Mouse (Mus musculus) mesoderm, embryonic 11.5 days (tissue): ENCODE results near the gene Dync2li1.

Source experiments
- DNase-seq: peaks from one replicate; pipeline ENCODE4 v3.0.0-alpha.2; 2012; ENCODE audit warnings: low read depth, low spot score

Gene Dync2li1

GRCm38 (mm10) chr17:84611500-84611899, 14.8 kb upstream of the Dync2li1 start:
- DNase-seq = no peak

- DNase-seq = no peak
Measured at GRCm38 (mm10) chr17:84611971-84612370, 14.3 kb upstream of the Dync2li1 start.

DNA sequence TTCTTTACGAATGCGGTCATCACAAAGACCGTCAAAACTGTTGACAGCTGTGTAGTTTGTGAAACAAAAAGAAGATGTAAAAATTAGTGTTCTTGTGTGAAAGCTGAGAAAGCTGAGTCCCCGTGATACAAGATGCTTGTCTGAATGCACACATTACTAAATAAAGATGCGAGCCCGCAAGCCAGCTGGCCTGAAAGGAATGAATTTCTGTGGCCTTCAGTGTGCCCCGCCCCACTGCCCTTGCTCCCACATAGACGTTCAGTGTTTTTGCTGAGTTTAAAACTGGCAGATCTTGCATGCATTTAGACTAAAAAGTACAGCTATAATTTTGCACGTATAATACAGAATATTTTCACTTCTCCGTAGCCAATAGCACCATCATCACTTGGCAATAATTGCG, 10.5 kb upstream of the Dync2li1 start:
- no peak for DNase-seq

GRCm38 (mm10) chr17:84616526-84617074, 9.7 kb upstream of the Dync2li1 start:
- DNase-seq = no peak

- no peak for DNase-seq
Measured at GRCm38 (mm10) chr17:84617953-84618352, 8.3 kb upstream of the Dync2li1 start.

DNA sequence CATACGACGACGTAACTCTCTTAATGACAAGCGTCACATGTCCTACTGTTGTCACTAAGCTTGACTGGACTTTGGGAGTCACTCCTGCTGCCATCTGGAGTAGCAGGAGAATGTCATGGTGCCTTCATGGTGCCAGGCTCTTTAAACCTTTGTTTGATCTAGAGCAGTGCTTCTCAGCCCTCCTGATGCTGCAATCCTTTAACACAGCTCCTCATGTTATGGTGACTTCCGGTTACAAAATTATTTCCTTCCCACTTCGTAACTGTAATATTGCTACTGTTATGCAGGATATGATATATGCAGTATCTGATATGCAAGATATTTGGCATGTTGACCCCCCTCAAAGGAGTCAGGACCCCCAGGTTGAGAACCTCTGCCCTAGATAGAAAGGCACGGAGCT, 7.2 kb upstream of the Dync2li1 start:
- DNase-seq = no peak

GRCm38 (mm10) chr17:84620076-84620475, 6.2 kb upstream of the Dync2li1 start:
- DNase-seq = no peak

- no peak for DNase-seq
Measured at GRCm38 (mm10) chr17:84620610-84621009, 5.7 kb upstream of the Dync2li1 start.

DNA sequence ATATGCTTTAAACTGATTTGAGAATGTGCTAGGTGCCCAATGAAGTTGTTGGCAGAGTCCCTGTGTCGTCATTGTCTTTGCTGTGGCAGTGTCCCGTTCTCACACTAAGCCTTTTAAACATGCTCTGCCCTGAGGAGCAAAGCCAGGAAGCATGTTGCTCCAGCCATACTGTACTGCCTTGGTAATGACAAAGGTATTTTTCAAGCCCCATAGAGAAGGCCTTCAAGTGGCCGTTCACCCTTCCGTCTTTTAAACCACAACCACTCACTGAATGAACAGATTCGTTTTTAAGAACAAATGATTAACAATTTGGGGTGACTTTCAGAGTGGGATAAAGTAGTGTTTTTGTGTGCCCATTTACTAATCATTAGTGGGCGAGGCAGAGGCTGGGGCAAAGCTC, 5.1 kb upstream of the Dync2li1 start:
- DNase-seq = no peak

DNA sequence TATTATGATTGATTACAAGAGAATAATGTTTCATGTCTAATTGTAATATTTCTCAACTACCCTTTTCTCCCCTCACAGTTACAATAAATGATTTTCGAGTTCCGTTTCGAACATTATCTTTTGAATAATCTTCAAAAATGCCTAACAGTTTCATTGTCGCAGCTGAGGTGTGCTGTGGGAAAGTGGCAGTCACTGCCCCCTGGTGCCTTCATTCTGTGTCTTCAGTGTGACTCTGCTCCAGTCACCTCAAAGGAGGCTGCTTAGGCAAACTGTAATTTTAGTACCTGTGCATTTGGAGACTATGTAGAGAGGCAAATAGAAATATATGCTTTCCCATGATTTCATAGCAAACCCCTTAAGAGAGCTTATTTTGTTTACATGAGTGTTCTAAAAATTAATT, 4.3 kb upstream of the Dync2li1 start:
- no peak for DNase-seq

DNA sequence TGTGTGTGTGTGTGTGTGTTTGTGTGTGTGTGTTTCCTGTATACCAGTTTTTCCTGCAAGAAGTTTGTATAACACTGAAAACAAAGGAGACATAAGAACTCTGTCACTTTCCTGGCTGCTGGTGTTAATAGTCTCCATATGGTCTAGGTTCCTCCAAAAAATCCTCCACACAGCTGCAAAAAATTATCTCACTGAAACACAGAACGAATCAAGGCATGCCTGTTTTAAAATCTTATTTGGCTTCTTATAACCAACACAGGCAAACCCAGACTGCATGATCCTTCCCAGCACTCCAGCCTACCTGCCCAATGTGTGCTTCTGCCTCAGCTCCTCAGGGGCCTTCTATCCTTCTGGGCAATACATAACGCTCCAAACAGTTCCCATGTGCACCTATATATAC, 3.4 kb upstream of the Dync2li1 start:
- no peak for DNase-seq

DNA sequence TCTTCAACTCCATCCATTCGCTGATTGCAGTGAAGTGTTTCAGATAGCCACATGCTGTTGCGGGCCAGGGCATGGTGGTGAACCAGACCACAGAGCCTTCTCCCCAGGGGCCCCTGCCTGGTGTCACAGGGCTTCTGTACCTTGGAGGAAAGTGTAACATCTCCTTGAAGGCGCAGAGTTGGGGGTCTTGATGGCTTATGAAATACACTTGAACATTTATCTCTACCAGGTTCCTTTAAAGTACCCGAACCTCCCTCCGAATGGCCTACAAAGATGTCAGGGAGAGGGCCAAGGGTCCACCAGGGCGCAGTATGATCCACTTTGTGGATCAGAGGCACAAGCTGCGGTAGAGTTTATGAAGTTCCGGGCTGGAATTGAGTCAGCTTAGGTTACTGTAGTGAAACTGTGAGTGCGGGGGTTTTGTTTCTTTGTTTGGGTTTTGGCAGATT, 585 bp downstream of the Dync2li1 start:
- DNase-seq = no peak

DNA sequence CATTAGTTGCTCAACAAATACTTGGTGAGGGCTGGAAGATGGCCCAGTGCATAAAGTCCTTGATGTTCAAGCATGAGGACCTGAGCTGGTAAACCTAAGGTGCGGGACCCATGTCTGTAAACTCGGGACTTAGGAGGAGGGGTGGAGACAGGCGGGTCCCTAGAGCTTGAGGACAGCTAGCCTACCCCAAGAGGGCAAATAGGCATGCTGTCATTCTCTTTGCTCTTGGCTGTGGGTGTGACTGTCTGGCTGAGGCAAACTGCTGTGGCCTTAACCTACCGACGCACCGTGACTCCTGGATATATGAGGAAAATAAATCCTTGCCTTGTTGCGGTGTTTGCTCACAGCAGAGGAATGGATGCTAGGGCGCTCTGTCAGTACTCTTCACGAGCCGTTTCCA, 1.4 kb downstream of the Dync2li1 start:
- DNase-seq = no peak

GRCm38 (mm10) chr17:84628611-84629010, 2.3 kb downstream of the Dync2li1 start:
- no peak for DNase-seq

GRCm38 (mm10) chr17:84631836-84632235, 5.5 kb downstream of the Dync2li1 start:
- DNase-seq = no peak

DNA sequence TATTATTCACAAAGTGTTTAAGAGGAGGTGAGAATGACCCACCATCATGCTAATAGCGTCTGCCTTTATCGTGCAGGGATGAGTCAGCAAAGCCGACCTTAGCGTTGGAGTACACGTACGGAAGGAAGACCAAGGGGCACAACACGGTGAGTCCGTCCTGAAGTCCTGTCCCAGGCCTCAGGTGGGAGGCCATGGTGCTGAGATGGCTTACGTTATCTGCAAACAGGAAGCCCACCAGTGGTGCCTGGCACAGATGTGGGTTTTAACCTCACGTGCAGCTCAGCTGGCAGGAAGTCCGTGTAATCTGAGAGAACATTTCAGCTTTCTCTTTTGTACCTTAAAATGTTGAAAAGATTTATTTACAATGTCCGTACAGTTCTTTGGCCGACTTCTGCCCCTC, 7.1 kb downstream of the Dync2li1 start:
- DNase-seq = no peak

DNA sequence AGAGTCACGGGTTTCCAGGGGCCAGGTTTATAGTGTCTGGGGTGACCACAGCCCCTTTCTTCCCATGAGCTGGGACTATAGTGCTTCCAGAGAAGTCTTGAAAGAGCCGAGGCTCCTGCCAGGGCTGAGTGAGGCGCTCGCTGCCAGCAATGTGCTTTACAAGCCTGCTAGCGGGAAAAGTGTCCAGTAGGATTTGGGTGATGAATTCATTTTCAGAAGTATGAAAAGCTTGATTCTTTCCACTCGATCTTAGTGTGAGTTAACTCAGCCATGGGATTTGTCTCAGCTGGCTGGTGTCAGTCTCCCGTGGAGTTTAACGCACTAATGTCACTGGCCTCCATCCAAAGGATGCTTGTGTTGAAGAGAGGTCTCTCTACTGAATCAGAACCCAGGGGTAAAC, 10.0 kb downstream of the Dync2li1 start:
- no peak for DNase-seq

DNA sequence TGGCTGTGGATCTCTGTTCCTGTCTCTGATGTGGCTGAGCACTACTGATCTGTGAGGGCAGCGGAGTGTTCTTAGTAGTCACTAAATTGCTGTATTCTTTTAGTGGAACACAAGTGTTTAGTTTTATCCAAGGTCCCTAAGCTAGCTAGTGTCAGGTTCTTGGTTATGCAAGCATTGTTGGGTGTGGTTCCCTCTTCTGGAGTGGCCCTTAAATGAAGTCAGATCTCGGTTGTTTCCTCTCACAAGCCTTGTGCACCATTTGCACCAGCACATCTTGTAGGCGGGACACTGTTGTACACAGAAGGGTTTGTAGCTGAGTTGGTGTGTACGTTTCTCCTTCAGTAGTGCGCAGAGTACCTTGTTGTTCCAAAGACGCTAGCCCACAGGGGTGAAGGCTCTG, 11.7 kb downstream of the Dync2li1 start:
- DNase-seq = no peak

GRCm38 (mm10) chr17:84639796-84640378, 13.6 kb downstream of the Dync2li1 start:
- no peak for DNase-seq

- no peak for DNase-seq
Measured at GRCm38 (mm10) chr17:84641893-84642292, 15.6 kb downstream of the Dync2li1 start.

GRCm38 (mm10) chr17:84642324-84642723, 16.0 kb downstream of the Dync2li1 start:
- DNase-seq = no peak

DNA sequence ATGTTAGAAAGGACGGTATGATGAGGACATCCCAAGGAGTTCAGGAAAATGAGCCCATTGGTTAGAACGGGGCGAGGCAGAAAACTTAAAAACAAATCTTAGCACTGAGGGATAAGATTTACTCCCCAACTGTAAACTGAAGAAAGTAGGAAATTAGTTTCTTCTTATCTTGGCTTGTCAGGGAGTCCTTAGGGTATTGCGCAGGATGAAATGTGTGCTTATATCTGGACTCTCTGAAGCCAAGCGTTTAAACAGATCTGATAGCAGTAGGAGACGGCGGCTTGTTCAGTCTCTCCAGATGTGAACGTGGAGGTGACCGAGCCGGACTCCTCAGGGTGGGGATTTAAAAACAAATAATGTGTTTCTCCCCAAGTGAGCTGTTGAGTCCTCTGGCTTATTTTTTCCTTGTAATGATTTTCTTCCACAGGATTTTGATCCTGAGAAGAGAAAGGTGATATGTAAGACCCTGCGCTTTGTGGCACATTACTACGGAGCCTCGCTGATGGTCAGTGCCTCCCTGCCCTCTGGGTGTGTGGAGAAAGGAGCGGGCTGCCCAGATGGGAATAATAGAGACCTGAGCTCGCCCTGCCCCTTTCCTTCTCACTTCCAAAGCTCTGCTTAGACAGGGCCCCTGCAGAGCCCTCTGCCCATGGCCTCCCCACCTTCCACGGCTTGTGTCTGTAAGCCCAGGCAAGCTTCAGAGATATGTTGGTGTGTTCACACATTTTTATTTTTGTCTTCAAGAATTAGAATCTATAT, 18.2 kb downstream of the Dync2li1 start:
- DNase-seq = no peak

DNA sequence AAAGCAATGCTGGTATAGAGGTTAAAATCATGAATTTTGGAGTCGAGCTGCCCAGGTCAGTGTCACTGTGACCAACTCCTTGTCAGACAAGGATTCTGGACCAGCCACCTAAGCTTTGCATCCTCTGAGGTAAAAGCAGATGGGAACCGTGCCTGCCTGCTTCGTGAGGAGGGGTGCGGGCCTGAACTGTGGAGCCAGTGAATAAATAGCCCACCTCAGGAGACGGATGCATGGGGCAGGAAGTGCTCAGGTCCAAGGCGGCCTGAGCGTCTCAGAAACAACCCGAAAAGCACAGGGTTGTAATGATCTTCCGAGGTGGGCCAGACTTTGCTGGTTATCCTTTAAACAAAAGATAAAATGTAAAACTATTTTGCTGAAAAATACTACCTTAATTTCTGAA, 18.8 kb downstream of the Dync2li1 start:
- no peak for DNase-seq
